Mouse (Mus musculus): ENCODE measurements around the gene Pgap3.

Pgap3 gene

DNA sequence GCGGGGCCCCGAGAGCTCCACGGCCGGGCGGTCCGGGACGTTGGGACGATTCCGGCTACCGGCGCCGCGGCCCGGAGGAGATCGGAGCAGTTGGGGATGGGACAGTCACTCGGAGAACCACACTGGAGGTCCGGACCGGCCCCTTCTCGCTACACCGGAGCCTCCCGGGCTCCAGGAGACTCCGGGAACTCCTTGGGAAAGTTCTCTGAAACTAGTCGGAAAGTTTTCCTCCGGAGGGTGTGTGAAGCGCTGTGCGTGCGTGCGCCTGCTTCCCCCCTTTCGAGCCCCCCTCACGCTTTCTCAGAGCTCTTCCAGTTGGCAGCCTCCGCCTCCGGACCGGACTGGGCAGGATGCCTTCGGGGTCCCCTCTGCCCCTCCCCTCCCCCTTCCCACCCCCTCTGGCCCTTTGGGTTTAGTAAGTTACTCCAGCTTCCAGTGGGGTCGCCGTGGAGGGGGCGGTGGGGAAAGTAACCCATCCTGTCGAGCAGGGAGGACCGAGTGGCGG is 12.6 kb upstream of the Pgap3 start:
- DNase-seq (ENCODE audit: low read depth in 1 of 2, low spot score in 2 of 2): no peak

GRCm38 (mm10) chr11:98412273-98412796 is 12.0 kb upstream of the Pgap3 start, which contains the start of gene Erbb2:
Erbb2 (plus strand) TSS chr11:98412470.
- no peak for DNase-seq (ENCODE audit: low read depth in 1 of 2, low spot score in 2 of 2)

DNA sequence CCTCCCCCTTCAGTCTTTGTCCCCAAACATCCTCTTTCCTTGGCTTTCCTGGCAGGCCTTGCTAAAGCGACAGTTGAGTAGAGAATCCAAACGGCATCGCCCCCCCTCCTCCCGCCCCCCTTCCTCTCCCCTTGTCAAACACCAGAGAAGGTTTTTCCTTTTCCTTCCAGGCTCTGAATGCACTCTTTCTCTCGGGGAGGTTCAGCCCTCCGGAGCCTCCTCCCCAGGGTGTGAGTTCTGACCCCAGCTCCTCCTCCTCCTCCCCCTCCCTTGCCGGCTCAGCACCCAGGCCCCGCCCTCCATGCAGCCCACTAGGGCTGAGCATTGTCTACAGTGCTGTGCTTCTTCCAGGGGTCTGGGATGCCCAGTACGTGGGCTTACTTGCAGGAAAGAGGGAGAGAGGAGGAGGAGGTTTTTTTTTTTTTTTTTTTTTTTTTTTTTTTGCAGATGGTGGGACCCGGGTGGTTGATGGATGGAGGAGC is 9.1 kb upstream of the Pgap3 start:
- no peak for DNase-seq (ENCODE audit: low read depth in 1 of 2, low spot score in 2 of 2)

GRCm38 (mm10) chr11:98408872-98409271 is 8.6 kb upstream of the Pgap3 start:
- no peak for DNase-seq (ENCODE audit: low read depth in 1 of 2, low spot score in 2 of 2)

- DNase-seq (ENCODE audit: low read depth in 1 of 2, low spot score in 2 of 2): no peak
These were observed 6.3 kb upstream of the Pgap3 start for GRCm38 (mm10) chr11:98406621-98407020.

DNA sequence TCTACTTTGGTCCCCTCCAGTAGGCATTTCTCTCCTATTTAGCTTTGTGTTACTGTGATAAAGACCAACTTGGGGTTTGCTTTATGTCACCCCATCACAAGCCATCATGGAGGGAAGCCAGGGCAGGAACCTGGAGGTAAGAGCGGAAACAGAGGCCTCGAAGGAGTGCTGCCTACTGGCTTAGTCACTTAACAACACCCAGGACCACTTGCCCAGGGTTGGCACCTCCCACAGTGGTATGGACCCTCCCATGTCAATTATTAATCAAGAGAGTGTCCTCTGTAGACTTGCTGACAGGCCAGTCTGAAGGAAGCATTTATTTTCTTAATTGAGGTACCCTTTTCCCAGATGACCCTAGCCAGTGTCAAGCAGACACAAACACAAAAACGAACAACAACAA is 526 bp upstream of the Pgap3 start:
- no peak for DNase-seq (ENCODE audit: low read depth in 1 of 2, low spot score in 2 of 2)

- no peak for DNase-seq (ENCODE audit: low read depth in 1 of 2, low spot score in 2 of 2)
These were observed 2.3 kb downstream of the Pgap3 start for GRCm38 (mm10) chr11:98397946-98398345.

DNA sequence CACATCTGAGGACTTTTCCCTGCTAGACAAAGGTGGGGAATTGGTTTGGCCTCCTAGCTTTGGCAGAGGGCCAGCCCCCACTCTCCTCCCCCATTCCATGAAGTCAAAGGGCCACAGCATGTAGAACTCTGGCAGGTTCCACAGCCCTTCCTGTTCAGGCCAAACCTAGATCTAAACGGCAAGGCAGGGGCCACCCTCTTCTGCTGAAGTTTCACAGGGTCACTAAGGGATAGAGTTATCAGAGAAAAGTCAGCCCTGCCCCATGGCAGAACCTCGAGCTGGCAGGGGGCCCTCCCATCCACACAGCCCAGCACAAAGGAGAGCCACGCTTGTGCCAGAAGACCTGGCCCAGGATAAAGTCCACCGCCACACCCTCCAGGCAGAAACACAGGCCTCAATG is 5.2 kb downstream of the Pgap3 start:
- no peak for DNase-seq (ENCODE audit: low read depth in 1 of 2, low spot score in 2 of 2)

DNA sequence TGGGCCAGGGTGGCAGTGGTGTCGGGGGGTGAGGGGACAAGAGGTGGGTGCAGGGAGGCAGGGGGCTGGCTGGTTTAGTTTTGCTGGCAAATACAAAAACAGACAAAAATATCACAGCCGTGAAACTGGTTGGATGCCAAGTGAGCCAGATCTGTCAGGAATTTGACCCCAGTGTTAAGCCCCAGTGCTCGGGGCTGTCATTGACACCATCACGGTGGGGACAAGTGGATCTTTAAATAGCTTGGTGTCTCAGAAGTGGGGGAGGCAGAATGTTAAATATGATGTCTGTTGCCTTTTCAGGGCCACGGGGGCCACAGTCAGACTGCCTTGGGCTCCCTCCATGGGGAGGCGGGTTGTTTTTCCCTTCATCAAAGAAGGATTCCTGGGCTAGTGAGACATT is 6.0 kb downstream of the Pgap3 start:
- DNase-seq (ENCODE audit: low read depth in 1 of 2, low spot score in 2 of 2): no peak

DNA sequence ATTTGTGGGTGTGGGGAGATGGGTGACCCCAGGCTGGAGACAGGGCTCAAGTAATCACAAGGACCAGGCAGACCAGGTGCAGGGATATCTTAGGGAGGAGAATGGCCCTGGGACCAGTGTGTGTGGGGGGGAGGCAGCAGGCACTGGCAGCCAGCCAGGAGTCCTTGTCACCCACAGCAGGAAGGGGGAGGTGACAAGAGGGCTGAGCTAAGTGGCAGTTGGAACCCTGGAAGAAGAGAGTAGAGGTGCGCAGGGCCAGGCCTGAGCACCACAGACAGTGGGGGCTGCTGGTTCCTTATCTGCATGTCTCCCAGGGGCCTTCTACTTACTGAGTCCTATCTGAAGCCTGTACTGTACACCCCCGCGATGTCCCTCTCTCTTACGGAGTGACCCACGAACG is 7.0 kb downstream of the Pgap3 start:
- DNase-seq (ENCODE audit: low read depth in 1 of 2, low spot score in 2 of 2): no peak

DNA sequence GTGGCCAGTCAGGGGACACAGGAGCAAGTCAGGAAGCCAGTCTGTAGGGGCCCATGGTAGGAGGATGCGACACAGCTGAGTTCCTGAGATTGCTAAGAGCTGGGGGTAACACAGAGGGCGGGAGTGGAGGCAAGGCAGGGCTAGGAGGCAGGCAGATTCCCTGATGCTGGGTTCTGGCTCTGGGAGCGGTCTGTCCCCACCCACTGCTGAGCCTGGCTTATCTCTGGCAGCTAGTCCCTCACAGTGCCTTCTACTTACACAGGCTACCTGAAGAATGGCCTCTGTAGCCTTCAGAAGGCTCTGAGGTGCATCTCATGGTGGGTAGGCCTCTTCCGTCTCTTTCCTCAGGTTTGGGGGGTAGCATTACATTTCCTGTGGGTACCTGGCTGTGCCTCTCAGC is 7.6 kb downstream of the Pgap3 start:
- DNase-seq (ENCODE audit: low read depth in 1 of 2, low spot score in 2 of 2): no peak

DNA sequence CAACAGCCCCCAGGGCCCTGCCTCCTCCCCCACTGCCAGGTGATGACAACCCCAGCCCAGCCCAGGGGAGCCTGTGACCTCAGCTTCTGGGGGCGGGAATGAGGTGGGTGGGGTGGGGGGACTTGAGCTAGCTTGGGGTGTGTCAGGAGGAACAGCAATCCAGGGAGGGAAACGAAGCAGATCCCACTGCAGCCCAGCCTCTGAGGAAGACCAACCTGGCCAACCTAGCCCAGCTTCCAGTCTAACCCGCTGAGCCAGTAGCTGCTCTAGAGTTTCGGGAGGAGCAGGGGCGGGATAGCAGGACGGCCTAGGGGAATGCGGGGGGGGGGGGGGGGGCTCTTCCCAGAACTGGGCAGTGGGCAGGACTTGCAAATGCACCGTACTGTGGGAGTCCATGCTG is 8.3 kb downstream of the Pgap3 start:
- DNase-seq (ENCODE audit: low read depth in 1 of 2, low spot score in 2 of 2): no peak

DNA sequence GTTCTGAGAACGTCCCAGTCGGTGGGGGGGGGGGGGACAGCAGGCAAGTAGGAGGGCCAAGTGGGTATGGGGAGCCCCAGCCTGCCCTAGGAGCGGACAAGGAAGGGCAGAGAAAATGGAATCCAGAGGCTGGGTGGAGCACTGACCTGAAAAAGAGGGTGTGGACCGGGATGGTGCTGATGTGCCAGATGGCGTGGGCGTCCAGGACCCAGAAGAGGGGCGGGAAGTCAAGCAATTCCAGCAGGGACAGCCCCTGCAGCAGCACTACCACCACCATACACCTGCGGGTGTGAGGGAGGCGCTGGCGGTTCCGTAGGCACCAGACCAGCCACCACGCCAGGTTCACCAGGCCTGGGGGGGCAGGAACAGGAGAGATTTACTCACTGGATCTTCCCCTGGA is 10.1 kb downstream of the Pgap3 start:
- no peak for DNase-seq (ENCODE audit: low read depth in 1 of 2, low spot score in 2 of 2)

DNA sequence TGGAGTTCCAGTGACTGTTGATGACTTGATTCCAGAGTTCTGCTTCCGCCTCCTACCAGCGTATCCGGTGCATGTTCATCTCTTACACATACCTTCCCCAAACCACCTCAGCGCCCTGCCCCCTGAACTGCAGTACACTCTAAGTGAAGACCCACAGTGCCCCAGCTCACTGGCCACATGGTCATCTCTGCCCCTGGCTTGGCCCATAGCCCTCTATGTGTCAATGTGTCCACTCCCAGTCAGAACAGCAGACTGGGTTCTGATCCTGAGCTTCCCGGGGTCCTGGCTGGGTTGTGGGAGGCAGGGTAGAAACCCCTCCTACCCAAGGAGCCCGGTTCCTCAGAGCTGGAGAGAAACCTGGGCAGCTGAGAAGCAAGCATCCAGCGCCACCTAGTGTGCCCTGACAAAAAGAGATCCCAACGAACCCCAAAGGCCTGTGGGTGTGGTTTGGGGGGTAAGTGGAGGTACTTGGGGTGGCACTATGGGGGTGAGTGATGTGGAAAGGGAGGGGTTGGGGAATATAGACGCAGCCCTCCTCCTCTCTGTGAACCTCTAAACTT is 11.0 kb downstream of the Pgap3 start:
- DNase-seq (ENCODE audit: low read depth in 1 of 2, low spot score in 2 of 2): no peak

DNA sequence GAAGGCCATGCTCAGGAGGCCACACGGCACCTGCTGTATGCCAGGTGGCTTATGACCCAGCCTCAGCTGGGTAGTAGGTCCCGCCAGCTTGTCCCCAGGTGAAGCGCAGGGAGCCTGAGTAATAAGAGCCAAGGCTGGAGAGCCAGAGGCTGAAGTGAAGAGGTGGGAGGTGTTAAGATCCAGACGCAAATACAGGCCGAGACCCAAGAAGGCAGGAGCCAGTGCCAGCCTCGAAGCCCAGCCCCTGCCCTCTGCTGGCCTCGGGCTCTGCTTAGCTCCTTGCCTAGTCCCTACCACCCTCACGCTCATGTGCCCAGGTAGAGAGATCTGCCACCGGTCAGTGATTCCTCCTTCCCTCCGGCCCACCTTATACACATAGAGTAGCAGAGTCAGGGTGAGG is 12.0 kb downstream of the Pgap3 start:
- no peak for DNase-seq (ENCODE audit: low read depth in 1 of 2, low spot score in 2 of 2)

DNA sequence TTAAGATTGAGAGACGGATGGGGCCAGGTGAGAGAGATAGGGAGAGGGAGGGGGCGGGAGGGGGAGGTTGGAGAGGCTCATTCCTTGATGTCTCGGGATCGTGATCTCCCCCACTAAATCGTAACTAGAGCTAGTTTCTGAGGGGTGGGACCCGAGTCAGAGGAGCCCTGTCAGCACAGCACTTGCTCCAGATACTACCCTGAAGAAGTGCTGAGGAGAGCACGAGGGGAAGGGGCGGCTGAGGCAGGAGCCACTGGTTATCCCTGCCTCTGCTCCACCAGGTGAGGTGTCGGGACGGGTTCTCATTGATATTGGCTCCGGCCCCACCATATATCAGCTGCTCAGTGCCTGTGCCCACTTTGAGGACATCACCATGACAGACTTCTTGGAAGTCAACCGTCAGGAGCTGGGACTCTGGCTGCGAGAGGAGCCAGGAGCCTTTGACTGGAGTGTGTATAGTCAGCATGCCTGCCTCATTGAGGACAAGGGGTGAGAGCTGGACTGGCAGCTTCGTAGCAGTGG is 13.2 kb downstream of the Pgap3 start:
- no peak for DNase-seq (ENCODE audit: low read depth in 1 of 2, low spot score in 2 of 2)

DNA sequence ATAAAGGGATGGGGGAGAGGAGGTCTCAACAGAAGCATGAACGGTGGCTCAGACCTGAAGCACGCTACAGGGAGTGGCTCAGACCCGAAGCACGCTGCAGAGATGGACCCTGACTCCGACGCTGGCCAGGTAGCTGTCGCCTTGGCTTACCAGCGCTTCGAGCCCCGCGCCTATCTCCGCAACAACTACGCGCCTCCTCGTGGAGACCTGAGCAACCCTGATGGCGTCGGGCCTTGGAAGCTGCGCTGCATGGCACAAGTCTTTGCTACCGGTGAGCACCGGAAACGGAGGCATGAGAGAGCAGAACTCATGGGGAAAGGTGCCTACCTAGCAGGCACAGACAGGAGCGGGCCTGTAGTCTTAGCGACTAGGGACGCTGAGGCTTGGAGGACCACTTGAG is 13.7 kb downstream of the Pgap3 start:
- DNase-seq (ENCODE audit: low read depth in 1 of 2, low spot score in 2 of 2): no peak

- DNase-seq (ENCODE audit: low read depth in 1 of 2, low spot score in 2 of 2): no peak
These were observed 14.4 kb downstream of the Pgap3 start, which contains the start of gene Pnmt for GRCm38 (mm10) chr11:98385638-98386585. Pnmt (plus strand) TSS chr11:98386450.

- DNase-seq (ENCODE audit: low read depth in 1 of 2, low spot score in 2 of 2): no peak
These were observed 15.3 kb downstream of the Pgap3 start for GRCm38 (mm10) chr11:98384721-98385637.

GRCm38 (mm10) chr11:98384216-98384615 is 16.1 kb downstream of the Pgap3 start:
- DNase-seq (ENCODE audit: low read depth in 1 of 2, low spot score in 2 of 2): no peak

Data from monocyte, adult 2 months (primary cell).